Mouse (Mus musculus): ENCODE results near the gene Sat2. TPM values are rescaled to one million over a fixed set of nuclear protein-coding genes. Genes with fewer than 3 reads are reported as not detected.

The Sat2 gene
- total and polyA plus RNA-seq, 3 experiments: not detected

DNA sequence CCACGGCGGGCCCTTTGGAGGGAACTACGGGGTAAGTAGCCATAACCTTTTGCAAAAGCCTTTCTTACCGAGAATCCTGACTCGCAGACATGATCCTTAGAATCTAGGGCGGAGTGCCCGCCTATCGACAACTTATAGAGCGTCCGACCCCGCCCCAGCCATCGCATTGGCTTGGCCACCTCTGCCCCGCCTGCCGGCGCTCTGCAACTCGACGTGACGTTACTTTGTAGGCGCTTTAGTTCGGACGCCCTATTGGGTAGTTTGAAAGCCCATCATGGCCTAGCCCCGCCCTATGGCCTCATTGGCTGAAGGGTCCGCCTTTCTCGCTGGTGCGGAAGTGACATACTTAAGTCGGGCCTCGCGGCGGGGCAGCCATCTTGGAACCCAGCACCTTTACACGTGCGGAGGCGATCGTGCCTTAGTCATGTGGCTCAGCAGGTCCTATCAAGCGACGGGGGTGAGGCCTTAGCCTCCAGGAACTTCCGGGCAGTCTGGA is 50.4 kb downstream of the Sat2 start, which contains the start of gene Eif4a1:
Gene Eif4a1 (minus strand): TSS at position 213 of the 496 bp plus-strand sequence.
- H3K4me1 ChIP-seq (ENCODE audit: control insufficient read depth in 1 of 2, insufficient read depth in 2 of 2): peaks cover 8 to 61% of the 10 kb centered on the region in 2 experiments; a peak in 3 of 4 replicates
- in situ Hi-C loops (cut with MboI; ENCODE audit: low pct_ligation_motif_present, low pct_unique_long_range_greater_than_20kb, low sequenced_read_pairs): no loop called here
- H3K27me3 ChIP-seq (replicated peaks): no peaks in the 10 kb centered on the region
- peaks cover 70 to 86% of the 10 kb centered on the region in 2 experiments for H3K36me3 ChIP-seq (replicated peaks in 1 of 2; ENCODE audit: control insufficient read depth in 1 of 2, insufficient read depth in 1 of 2, low read length in 1 of 2)
- H3K9ac ChIP-seq (ENCODE audit: insufficient read depth, low read depth): peak within 1 kb of the TSS; percentile 99
- no peaks in the 10 kb centered on the region for H3K9me3 ChIP-seq (replicated peaks; ENCODE audit: low read length)
- peaks cover 57% of the 10 kb centered on the region for H3K79me2 ChIP-seq (replicated peaks; ENCODE audit: control insufficient read depth, extremely low read depth, insufficient read depth, poor library complexity, severe bottlenecking)
- TF ChIP-seq GABPA (IDR thresholded peaks at IDR 0.05; ENCODE audit: insufficient replicate concordance, low read depth, low read length): no peak; the same call in 1 of the 2 replicates
- peak; percentile 95 for TF ChIP-seq MXI1 (IDR thresholded peaks at IDR 0.05; ENCODE audit: low read depth, low read length)
- TF ChIP-seq SMC3 (IDR thresholded peaks at IDR 0.05; ENCODE audit: low read depth, low read length): no peak
- peak; percentile 99 for TF ChIP-seq ZMIZ1 (IDR thresholded peaks at IDR 0.05; ENCODE audit: low read depth, low read length)
- peak; percentile 14; the same call in 1 of the 2 replicates for TF ChIP-seq IRF4 (IDR thresholded peaks at IDR 0.05; ENCODE audit: low read depth, low read length)
- no peak for TF ChIP-seq JUND (conservative IDR thresholded peaks at IDR 0.05; ENCODE audit: low read depth, low read length)
- TF ChIP-seq ZC3H11A (IDR thresholded peaks at IDR 0.05; ENCODE audit: low read depth, low read length): no peak
- TF ChIP-seq EP300 (IDR thresholded peaks at IDR 0.05; ENCODE audit: low read length): no peak
- TF ChIP-seq RCOR1 (conservative IDR thresholded peaks at IDR 0.05; ENCODE audit: low read depth, low read length): no peak; the same call in 1 of the 2 replicates
- TF ChIP-seq MEF2A (IDR thresholded peaks at IDR 0.05; ENCODE audit: borderline replicate concordance, low read depth, low read length): no peak
- no peak for TF ChIP-seq CHD1 (IDR thresholded peaks at IDR 0.05; ENCODE audit: low read depth, low read length)
- no peak for TF ChIP-seq ZNF384 (IDR thresholded peaks at IDR 0.05; ENCODE audit: low read depth, low read length)
- TF ChIP-seq KAT2A (IDR thresholded peaks at IDR 0.05; ENCODE audit: insufficient replicate concordance, low read length): peak; percentile 73; the same call in 1 of the 2 replicates
- peak; percentile 87 for TF ChIP-seq SIN3A (IDR thresholded peaks at IDR 0.05; ENCODE audit: low read length)
- peak; percentile 100 for TF ChIP-seq POLR2A (IDR thresholded peaks at IDR 0.05; ENCODE audit: low read depth, low read length)
- TF ChIP-seq CHD2 (IDR thresholded peaks at IDR 0.05; ENCODE audit: low read length): peak; percentile 96
- TF ChIP-seq MAFK (IDR thresholded peaks at IDR 0.05; ENCODE audit: insufficient replicate concordance, low read length): no peak
- peak; percentile 90 for TF ChIP-seq TCF12 (IDR thresholded peaks at IDR 0.05; ENCODE audit: low read depth, low read length)
- TF ChIP-seq TBP (conservative IDR thresholded peaks at IDR 0.05; ENCODE audit: low read depth, low read length): peak; percentile 99
- peak; percentile 71; the same call in 1 of the 2 replicates for TF ChIP-seq E2F4 (IDR thresholded peaks at IDR 0.05; ENCODE audit: insufficient replicate concordance, low read depth, low read length)
- peak; percentile 91 for TF ChIP-seq USF2 (conservative IDR thresholded peaks at IDR 0.05; ENCODE audit: low read depth, low read length)
- no peak for TF ChIP-seq JUN (IDR thresholded peaks at IDR 0.05; ENCODE audit: insufficient read depth, low read depth, low read length)
- peak; percentile 87 for TF ChIP-seq HCFC1 (IDR thresholded peaks at IDR 0.05; ENCODE audit: low read depth, low read length)
- no peak for TF ChIP-seq UBTF (IDR thresholded peaks at IDR 0.05; ENCODE audit: low read depth, low read length)
- TF ChIP-seq POLR2AphosphoS2 (IDR thresholded peaks at IDR 0.05; ENCODE audit: low read depth, low read length): peak; percentile 100
- TF ChIP-seq MYC (IDR thresholded peaks at IDR 0.05; ENCODE audit: low read depth, low read length): peak; percentile 100
- peak; percentile 100 for TF ChIP-seq BHLHE40 (IDR thresholded peaks at IDR 0.05; ENCODE audit: low read depth, low read length)
- TF ChIP-seq MAZ (IDR thresholded peaks at IDR 0.05; ENCODE audit: low read depth, low read length): no peak
- no peak for TF ChIP-seq PAX5 (IDR thresholded peaks at IDR 0.05; ENCODE audit: low read length)
- TF ChIP-seq MAX (IDR thresholded peaks at IDR 0.05; ENCODE audit: low read length): peak; percentile 100
- no peak for TF ChIP-seq ZKSCAN1 (IDR thresholded peaks at IDR 0.05; ENCODE audit: borderline replicate concordance, low read depth, low read length)
- TF ChIP-seq ELF1 (IDR thresholded peaks at IDR 0.05; ENCODE audit: low read depth, low read length): peak; percentile 98
- TF ChIP-seq USF1 (IDR thresholded peaks at IDR 0.05; ENCODE audit: low read depth, low read length): peak; percentile 94
- TF ChIP-seq RAD21 (IDR thresholded peaks at IDR 0.05; ENCODE audit: low read depth, low read length): no peak
- peak; percentile 100 for TF ChIP-seq NELFE (IDR thresholded peaks at IDR 0.05; ENCODE audit: low read depth, low read length)
- TF ChIP-seq NRF1 (IDR thresholded peaks at IDR 0.05; ENCODE audit: low read depth, low read length): peak; percentile 72
- TF ChIP-seq ETS1 (conservative IDR thresholded peaks at IDR 0.05; ENCODE audit: low read depth, low read length): peak; percentile 65
- no peak for TF ChIP-seq CTCF (conservative IDR thresholded peaks at IDR 0.05 in 1 of 2, IDR thresholded peaks at IDR 0.05 in 1 of 2; ENCODE audit: low read depth in 2 of 2, low read length in 2 of 2)
- H3K4me2 ChIP-seq (ENCODE audit: insufficient read depth, low read depth, poor library complexity, severe bottlenecking): peak within 1 kb of the TSS; percentile 95
- H3K4me3 ChIP-seq (replicated peaks in 1 of 3; ENCODE audit: low read depth in 2 of 3, low read length in 2 of 3, poor library complexity in 1 of 3): peak within 1 kb of the TSS; percentile 74 to 94 (median 75)
- peak; percentile 100 for DNase-seq (ENCODE audit: extremely low read depth)
- peak within 1 kb of the TSS; percentile 88 for H3K27ac ChIP-seq (ENCODE audit: insufficient read depth, low read depth)
- dilution Hi-C loops (cut with MboI; ENCODE audit: extremely low pct_ligation_motif_present, extremely low pct_unique_long_range_greater_than_20kb, low sequenced_read_pairs): no loop called here

All from CH12.LX (cell line).